Mouse (Mus musculus): Measurements from ENCODE around the gene Cd3eap. TPM values are rescaled to one million over a fixed set of nuclear protein-coding genes. Genes with fewer than 3 reads are reported as not detected.

Cd3eap gene
- polyA plus RNA-seq, 2 experiments, result 6.7 to 7.8 TPM

DNA sequence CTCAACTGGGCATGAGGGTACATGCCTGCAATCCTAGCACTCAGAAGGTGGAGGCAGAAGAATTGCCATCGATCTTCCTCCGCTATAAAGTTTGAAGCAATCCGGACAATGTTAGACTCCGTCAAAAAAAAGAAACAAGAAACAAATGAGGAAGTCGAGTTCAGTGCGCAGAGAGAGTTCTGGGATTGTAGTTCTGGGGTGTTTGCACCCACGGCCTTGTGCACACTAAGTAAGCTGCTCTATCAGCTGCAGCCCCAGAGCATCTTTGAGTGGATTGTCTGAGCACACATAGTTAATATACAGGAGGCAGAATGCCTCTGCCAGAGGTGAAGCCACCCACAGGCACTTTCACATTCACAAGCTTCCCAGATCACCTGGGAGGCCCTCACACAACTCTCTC, 40.6 kb downstream of the Cd3eap start:
- TF ChIP-seq CTCF (IDR thresholded peaks at IDR 0.05; ENCODE audit: low read depth) (no peak), EP300 (IDR thresholded peaks at IDR 0.05; ENCODE audit: low read depth) (no peak)
- WGBS (ENCODE audit: insufficient replicate concordance), result 25% methylated on average over 7 of the region's 7 CpGs
- H3K27me3 ChIP-seq (ENCODE audit: control insufficient read depth, insufficient read depth, low read length), result peaks cover 25% of the 10 kb centered on the region
- no peak for DNase-seq (ENCODE audit: low read depth in 3 of 3, low spot score in 3 of 3)
- H3K4me3 ChIP-seq (ENCODE audit: insufficient read depth in 1 of 2, low read depth in 2 of 2, low read length in 2 of 2), result no peak overlapping the region
- H3K9me3 ChIP-seq (ENCODE audit: control insufficient read depth, low read length), result no peaks in the 10 kb centered on the region
- peaks cover 0 to 3% of the 10 kb centered on the region in 2 experiments; a peak in 2 of 4 replicates for H3K4me1 ChIP-seq (replicated peaks; ENCODE audit: control insufficient read depth in 2 of 2, insufficient read depth in 2 of 2, low read length in 1 of 2)
- no peaks in the 10 kb centered on the region for H3K36me3 ChIP-seq (replicated peaks; ENCODE audit: control insufficient read depth, insufficient read depth, low read depth)
- H3K9ac ChIP-seq (replicated peaks), result no peak overlapping the region
- H3K4me2 ChIP-seq (ENCODE audit: low read depth), result no peak overlapping the region
- ATAC-seq (ENCODE audit: insufficient read depth), result no peak
- no peak overlapping the region for H3K27ac ChIP-seq

GRCm38 (mm10) chr7:19318201-19318600, 41.1 kb downstream of the Cd3eap start:
- Histone ChIP-seq H3K27me3 (ENCODE audit: control insufficient read depth, insufficient read depth, low read length) (peaks cover 25% of the 10 kb centered on the region), H3K4me3 (ENCODE audit: insufficient read depth in 1 of 2, low read depth in 2 of 2, low read length in 2 of 2) (no peak overlapping the region), H3K36me3 (replicated peaks; ENCODE audit: control insufficient read depth, insufficient read depth, low read depth) (no peaks in the 10 kb centered on the region), H3K4me2 (ENCODE audit: low read depth) (no peak overlapping the region), H3K4me1 (replicated peaks; ENCODE audit: control insufficient read depth in 2 of 2, insufficient read depth in 2 of 2, low read length in 1 of 2) (peaks cover 0 to 3% of the 10 kb centered on the region in 2 experiments; a peak in 2 of 4 replicates), H3K9ac (replicated peaks) (no peak overlapping the region), H3K9me3 (ENCODE audit: control insufficient read depth, low read length) (no peaks in the 10 kb centered on the region), H3K27ac (no peak overlapping the region)
- DNase-seq (ENCODE audit: low read depth in 3 of 3, low spot score in 3 of 3), result no peak
- 39% methylated on average over 2 of the region's 2 CpGs for WGBS (ENCODE audit: insufficient replicate concordance)
- ATAC-seq (ENCODE audit: insufficient read depth), result no peak
- TF ChIP-seq CTCF (IDR thresholded peaks at IDR 0.05; ENCODE audit: low read depth) (no peak), EP300 (IDR thresholded peaks at IDR 0.05; ENCODE audit: low read depth) (no peak)

DNA sequence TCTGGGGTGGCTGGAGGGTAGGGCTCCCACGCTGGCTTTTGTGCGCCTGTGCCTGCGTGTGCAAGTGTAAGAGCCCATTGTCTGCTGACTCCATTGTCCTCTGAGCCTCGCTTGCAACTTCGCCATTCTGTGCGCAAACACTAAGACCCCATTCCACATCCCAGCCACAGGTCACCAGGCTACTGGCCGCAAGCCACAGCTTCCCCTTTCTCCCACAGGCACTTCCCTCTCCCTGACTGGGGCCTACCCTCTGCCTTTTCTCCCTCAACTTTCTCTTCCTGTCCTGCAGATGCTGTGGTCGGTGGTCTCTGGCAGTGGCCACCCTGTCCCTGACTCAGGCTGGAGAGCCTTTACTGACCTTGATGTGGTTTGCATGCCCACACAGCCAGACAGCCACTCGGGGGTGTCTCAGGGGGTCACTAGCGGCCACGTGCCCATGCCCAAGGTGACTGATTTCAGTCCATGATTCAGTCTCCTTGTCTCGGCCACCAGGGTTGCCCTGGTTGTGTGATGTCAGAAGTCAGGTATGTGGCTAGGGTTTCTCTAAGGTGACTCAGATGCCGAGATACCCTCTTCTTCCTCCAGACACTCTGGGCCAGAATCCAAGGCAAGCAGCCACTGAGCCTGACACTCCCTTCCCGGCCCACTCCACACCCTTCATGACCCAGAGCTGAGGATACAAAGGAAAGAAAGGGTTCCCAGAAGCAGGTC, 42.7 kb downstream of the Cd3eap start:
- H3K4me1 ChIP-seq (replicated peaks; ENCODE audit: control insufficient read depth in 2 of 2, insufficient read depth in 2 of 2, low read length in 1 of 2), result peaks cover 0 to 3% of the 10 kb centered on the region in 2 experiments; a peak in 2 of 4 replicates
- ATAC-seq (ENCODE audit: insufficient read depth) (no peak), DNase-seq (ENCODE audit: low read depth in 3 of 3, low spot score in 3 of 3) (no peak)
- no peak overlapping the region for H3K27ac ChIP-seq
- no peaks in the 10 kb centered on the region for H3K36me3 ChIP-seq (replicated peaks; ENCODE audit: control insufficient read depth, insufficient read depth, low read depth)
- 9% methylated on average over 14 of the region's 14 CpGs for WGBS (ENCODE audit: insufficient replicate concordance)
- H3K4me2 ChIP-seq (ENCODE audit: low read depth), result no peak overlapping the region
- H3K27me3 ChIP-seq (ENCODE audit: control insufficient read depth, insufficient read depth, low read length), result peaks cover 28% of the 10 kb centered on the region
- TF ChIP-seq CTCF (IDR thresholded peaks at IDR 0.05; ENCODE audit: low read depth) (no peak), EP300 (IDR thresholded peaks at IDR 0.05; ENCODE audit: low read depth) (no peak)
- H3K4me3 ChIP-seq (ENCODE audit: insufficient read depth in 1 of 2, low read depth in 2 of 2, low read length in 2 of 2), result no peak overlapping the region
- H3K9ac ChIP-seq (replicated peaks), result no peak overlapping the region
- H3K9me3 ChIP-seq (ENCODE audit: control insufficient read depth, low read length), result no peaks in the 10 kb centered on the region

- no peak overlapping the region for H3K4me2 ChIP-seq (ENCODE audit: low read depth)
- no peak overlapping the region for H3K27ac ChIP-seq
- DNase-seq (ENCODE audit: low read depth in 3 of 3, low spot score in 3 of 3), result no peak
- WGBS (ENCODE audit: insufficient replicate concordance), result 31% methylated on average over 5 of the region's 5 CpGs
- H3K4me3 ChIP-seq (ENCODE audit: insufficient read depth in 1 of 2, low read depth in 2 of 2, low read length in 2 of 2), result no peak overlapping the region
- no peaks in the 10 kb centered on the region for H3K36me3 ChIP-seq (replicated peaks; ENCODE audit: control insufficient read depth, insufficient read depth, low read depth)
- peaks cover 24% of the 10 kb centered on the region for H3K27me3 ChIP-seq (ENCODE audit: control insufficient read depth, insufficient read depth, low read length)
- H3K9me3 ChIP-seq (ENCODE audit: control insufficient read depth, low read length), result no peaks in the 10 kb centered on the region
- H3K4me1 ChIP-seq (replicated peaks; ENCODE audit: control insufficient read depth in 2 of 2, insufficient read depth in 2 of 2, low read length in 1 of 2), result peaks cover 0 to 6% of the 10 kb centered on the region in 2 experiments; a peak in 3 of 4 replicates
- ATAC-seq (ENCODE audit: insufficient read depth), result no peak
- no peak overlapping the region for H3K9ac ChIP-seq (replicated peaks)
- TF ChIP-seq EP300 (IDR thresholded peaks at IDR 0.05; ENCODE audit: low read depth) (no peak), CTCF (IDR thresholded peaks at IDR 0.05; ENCODE audit: low read depth) (no peak)
Measured at GRCm38 (mm10) chr7:19314033-19314432, 45.2 kb downstream of the Cd3eap start.

GRCm38 (mm10) chr7:19311991-19312390, 47.3 kb downstream of the Cd3eap start:
- no peak overlapping the region for H3K4me2 ChIP-seq (ENCODE audit: low read depth)
- H3K9me3 ChIP-seq (ENCODE audit: control insufficient read depth, low read length), result no peaks in the 10 kb centered on the region
- WGBS (ENCODE audit: insufficient replicate concordance), result 25% methylated on average over 4 of the region's 4 CpGs
- no peak for ATAC-seq (ENCODE audit: insufficient read depth)
- peaks cover 25% of the 10 kb centered on the region for H3K27me3 ChIP-seq (ENCODE audit: control insufficient read depth, insufficient read depth, low read length)
- TF ChIP-seq EP300 (IDR thresholded peaks at IDR 0.05; ENCODE audit: low read depth), result no peak
- no peak for TF ChIP-seq CTCF (IDR thresholded peaks at IDR 0.05; ENCODE audit: low read depth)
- H3K4me1 ChIP-seq (replicated peaks; ENCODE audit: control insufficient read depth in 2 of 2, insufficient read depth in 2 of 2, low read length in 1 of 2), result peaks cover 3 to 11% of the 10 kb centered on the region in 2 experiments; a peak in 3 of 4 replicates
- no peak overlapping the region for H3K9ac ChIP-seq (replicated peaks)
- no peaks in the 10 kb centered on the region for H3K36me3 ChIP-seq (replicated peaks; ENCODE audit: control insufficient read depth, insufficient read depth, low read depth)
- DNase-seq (ENCODE audit: low read depth in 3 of 3, low spot score in 3 of 3), result no peak
- H3K4me3 ChIP-seq (ENCODE audit: insufficient read depth in 1 of 2, low read depth in 2 of 2, low read length in 2 of 2), result no peak overlapping the region
- no peak overlapping the region for H3K27ac ChIP-seq

Data from liver, embryonic 14.5 days (tissue).